Mouse (Mus musculus): Measurements from ENCODE around the gene Hcn1. TPM values are rescaled to one million over a fixed set of nuclear protein-coding genes. Genes with fewer than 3 reads are reported as not detected.

The Hcn1 gene
- polyA plus RNA-seq, 1 experiment: not detected

DNA sequence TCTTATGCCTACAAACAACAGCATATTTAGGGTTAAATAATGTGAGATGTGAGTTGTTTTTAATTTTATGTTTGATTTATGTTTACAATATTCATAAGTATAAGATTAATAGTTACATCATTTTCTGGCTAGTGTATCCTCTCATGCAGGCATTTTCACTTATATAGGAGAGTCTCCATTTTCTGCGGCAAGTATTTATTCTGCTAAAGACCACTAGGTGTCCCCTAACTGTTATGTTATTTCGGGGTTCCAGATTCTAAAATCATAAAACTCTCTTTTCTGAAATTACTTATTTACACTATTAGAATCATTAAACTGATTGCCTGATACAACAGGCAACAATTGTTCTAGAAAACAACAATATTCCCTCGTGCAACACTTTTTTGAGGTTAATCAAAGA is 60.5 kb downstream of the Hcn1 start:
- no peak for TF ChIP-seq GATA1 (IDR thresholded peaks at IDR 0.05; ENCODE audit: low read length)

DNA sequence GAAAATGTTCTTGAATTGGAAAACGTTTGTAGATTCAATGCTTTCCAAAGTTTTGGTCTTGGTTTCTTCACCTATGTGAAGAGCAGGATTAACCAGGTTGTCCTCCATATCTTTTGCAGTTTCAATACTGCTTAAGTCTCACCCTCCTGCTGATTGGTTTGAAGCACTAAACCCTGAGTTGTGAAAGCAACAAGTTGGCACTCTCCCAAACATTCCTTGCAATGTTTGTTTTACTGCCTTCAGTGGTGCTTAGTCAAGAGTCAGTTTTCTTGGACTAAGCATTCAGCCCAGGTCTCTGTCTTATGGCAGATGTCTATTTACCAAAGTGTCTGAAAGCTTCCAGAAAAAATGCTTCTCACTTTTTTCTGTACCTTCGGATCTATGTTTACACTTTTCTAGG is 67.2 kb downstream of the Hcn1 start:
- TF ChIP-seq GATA1 (IDR thresholded peaks at IDR 0.05; ENCODE audit: low read length): no peak

DNA sequence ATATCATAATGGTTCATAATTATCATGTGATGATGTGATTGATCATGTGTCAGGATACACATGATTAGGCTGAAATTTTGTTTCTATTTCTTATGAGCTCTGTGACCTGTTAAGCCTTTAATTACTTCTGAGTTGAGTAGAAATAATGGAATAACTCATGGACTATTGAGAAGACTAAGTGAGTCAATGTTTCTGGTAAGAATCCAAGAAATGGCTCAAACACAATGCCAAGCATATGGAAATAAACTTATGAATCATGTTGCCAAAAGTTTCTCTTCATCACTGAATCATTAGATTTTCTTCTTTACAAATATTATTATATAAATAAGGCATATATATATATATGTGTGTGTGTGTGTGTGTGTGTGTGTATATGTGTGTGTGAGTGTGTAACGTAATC is 69.7 kb downstream of the Hcn1 start:
- TF ChIP-seq GATA1 (IDR thresholded peaks at IDR 0.05; ENCODE audit: low read length): no peak

DNA sequence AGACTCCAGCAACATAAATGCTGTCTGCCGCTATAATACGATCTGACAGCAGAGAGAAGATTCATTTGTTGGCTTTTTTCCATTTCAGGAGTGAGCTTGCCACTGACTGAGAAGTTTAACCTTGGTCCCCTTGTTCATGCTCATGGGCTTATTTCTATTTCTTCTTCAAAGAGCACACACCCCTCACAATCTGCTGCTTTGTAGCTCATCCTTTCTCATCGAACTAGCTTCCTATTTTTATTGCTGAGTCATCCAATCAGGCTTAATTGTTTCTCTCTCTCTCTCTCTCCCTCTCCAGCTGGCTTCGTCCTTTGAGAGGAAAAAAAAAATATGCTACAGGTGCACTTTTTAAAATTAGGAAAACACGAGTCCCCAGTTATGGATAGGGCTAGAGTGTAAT is 74.3 kb downstream of the Hcn1 start:
- no peak for TF ChIP-seq GATA1 (IDR thresholded peaks at IDR 0.05; ENCODE audit: low read length)

DNA sequence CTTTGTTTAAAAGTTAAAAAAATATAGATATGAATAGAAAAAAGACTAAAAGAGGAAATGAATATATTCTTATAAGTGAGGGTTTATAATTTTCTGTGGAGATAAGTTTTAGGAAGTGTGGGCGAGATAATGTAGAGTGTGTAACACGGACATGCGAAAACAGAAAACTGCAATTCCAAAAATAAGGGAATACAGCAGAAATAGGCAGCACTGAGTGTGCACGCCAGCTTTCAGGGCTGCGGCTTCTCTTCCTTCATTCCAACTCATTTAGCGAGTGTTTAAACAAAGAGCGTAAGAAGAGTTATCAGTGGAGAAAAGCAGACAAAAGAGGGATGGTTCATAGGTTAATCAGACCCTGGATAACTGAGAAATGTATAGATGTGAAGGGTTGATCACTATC is 85.5 kb downstream of the Hcn1 start:
- no peak for TF ChIP-seq GATA1 (IDR thresholded peaks at IDR 0.05; ENCODE audit: low read length)

DNA sequence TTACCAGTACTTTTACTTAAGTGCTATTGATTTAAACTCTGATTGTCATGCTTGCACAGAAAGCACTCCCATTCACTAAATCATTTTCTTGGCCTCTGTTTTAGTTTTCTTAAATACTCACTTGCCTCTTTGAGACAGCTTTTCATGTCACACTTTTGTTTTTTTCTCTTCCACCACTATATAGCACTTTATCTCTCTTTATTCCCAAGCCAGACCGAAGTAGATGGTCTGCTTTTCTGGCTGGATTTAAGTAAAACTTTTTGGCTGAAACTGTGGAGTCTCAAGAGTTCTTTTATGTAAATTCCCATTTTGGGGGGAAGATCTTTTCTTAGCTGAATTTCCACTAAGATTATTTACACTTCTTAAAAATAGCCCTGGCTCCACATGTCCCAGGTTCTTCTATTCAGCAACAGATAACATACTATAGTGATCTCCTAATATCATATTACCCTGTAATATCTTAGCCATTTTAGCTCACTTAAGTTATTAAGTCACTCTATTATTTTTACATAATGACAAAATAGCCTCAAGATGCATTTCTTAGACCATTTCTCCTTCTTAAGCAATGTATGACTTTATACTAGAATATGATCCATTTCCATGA is 92.7 kb downstream of the Hcn1 start:
- TF ChIP-seq GATA1 (IDR thresholded peaks at IDR 0.05; ENCODE audit: low read length): no peak

DNA sequence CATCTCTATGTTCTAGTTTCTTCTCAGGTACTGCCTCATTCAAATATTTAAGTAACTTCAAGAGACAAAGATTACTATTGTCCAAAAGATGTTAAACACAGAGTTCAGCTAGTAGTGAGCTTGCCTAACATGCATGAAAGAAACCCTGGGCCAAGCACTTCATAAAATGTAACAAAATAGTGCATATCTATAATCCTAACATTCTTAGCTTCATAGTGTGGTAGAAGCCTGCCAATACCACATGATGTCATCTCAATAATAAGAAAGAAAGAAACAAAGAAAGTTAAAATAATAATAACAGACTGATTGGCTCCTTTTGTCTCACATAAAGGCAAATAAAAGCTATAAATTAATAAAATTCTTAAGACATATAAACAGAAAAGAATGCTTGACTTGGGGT is 103.5 kb downstream of the Hcn1 start:
- TF ChIP-seq GATA1 (IDR thresholded peaks at IDR 0.05; ENCODE audit: low read length): no peak

DNA sequence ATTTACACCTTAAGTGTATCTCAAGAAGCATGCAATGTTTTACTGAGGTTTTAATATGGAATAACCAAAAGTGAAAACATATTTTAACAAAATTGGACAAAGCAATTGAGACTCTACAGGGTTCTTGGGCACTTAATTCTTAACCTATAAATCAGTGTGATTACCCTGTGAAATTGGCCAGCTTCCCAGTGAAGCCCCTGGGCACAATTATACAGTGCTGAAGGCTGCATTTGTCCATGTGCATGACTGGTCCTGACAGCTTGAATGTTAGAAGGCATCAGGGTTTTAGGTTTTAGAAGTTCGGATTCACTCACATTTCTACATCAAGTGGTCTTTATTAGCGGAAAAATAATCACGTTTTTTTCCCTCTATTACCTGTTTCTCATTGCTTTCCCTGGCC is 103.9 kb downstream of the Hcn1 start:
- TF ChIP-seq GATA1 (IDR thresholded peaks at IDR 0.05; ENCODE audit: low read length): no peak

DNA sequence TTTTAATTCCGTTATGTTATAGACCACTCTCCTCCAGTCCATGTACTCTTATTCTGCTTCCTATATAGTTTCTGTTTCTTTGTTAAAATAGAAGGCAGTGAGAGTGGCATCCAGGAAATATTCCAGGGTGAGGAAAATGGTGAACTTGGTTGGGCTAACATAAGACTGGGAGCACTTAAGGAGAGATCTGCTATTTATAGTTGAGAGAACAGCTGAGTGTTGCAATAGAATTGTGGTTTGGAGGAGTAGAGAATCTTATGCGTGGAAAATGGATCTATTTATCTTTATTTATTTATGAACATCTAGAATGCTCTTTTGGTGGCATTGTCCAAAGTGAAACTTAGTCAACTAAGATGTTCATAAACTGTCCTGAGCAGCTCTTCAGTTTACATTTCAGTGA is 104.4 kb downstream of the Hcn1 start:
- TF ChIP-seq GATA1 (IDR thresholded peaks at IDR 0.05; ENCODE audit: low read length): no peak

DNA sequence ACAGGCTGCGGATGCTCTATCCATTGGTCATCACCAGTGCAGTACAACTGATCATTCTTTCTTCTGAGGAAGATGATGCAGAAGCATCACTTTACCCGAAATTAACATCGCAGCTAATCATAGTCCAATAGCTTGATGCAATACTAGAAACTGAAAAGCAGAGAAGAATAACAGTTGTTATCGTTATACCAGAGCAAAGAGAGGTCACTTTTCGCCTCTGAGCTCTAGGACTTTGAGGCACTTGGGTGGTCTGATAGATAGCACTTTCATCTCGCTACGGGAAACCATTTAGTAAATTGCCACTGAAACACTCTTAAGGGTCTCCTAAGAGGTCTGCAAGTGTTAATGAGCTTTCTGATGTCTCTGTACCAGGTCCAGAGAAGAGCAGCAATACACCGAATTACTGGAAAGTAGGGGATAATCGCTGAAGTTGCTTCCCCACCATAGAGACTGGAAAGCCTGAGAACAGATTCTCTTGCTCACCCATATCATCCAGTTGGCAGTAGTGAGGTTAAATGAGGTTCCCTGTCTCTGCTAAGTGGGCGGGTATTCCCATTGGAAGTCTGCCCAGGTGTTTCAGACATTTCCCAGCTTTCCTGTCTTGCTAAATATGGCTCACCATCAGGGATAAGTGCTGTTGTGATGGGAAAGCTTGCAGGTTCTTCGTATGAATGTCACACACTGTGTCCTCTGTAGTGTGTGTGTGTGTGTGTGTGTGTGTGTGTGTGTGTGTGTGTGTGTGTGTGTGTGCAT is 105.0 kb downstream of the Hcn1 start:
- no peak for TF ChIP-seq GATA1 (IDR thresholded peaks at IDR 0.05; ENCODE audit: low read length)

DNA sequence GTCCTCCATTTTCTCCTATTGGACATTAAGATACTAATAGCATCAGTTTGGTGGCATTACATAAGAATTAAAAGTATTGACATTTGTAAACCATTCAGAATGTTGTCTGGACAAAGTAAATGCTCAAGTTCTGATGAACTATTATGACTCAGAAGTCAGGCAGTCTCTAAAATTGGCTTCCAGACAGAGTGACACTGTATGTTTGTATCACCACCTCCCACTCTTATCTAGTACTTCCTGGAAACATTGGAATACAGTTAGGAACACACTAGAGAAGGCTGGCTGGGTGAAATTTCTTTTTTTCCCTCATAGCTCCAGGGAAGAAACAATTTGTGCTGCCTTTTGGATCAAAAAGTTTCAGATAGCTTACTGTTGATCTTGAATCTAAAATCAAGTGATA is 108.7 kb downstream of the Hcn1 start:
- no peak for TF ChIP-seq GATA1 (IDR thresholded peaks at IDR 0.05; ENCODE audit: low read length)

DNA sequence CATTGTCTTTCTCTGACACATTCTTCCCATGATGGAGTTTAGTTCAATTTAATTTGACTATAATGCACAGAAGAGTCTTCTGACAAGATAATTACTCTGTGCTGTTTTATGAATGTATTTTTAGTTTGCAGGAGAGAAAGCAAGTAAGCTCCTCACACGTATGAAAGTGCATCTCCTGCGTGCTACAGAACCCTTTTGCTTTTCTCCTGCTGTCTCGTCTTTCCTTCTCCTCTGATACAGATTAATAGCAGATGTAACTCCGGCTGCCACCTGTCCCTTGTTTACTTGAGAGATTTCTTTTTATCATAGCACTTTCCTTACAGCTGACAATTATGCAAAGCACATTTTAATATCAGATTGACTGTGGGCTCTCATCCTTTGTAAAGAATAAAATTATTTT is 120.0 kb downstream of the Hcn1 start:
- no peak for TF ChIP-seq GATA1 (IDR thresholded peaks at IDR 0.05; ENCODE audit: low read length)

DNA sequence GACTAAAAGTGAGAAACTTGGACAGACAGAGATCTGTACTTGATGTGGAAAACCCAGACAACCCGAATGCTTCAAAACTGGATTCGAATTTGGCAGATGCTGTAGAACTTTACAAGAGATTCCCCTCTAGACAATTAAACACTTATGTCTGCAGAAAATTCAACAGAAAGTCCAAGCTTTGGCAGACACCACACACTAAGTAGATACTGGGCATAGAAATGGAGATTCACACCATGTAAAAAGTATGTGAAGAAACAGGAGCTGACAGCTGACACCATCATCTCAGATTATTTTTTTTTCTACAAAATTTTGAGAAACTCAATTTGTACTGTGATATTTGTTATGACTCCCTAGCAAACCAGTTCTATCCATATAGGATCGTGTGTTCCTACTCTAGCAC is 122.0 kb downstream of the Hcn1 start:
- TF ChIP-seq GATA1 (IDR thresholded peaks at IDR 0.05; ENCODE audit: low read length): no peak

DNA sequence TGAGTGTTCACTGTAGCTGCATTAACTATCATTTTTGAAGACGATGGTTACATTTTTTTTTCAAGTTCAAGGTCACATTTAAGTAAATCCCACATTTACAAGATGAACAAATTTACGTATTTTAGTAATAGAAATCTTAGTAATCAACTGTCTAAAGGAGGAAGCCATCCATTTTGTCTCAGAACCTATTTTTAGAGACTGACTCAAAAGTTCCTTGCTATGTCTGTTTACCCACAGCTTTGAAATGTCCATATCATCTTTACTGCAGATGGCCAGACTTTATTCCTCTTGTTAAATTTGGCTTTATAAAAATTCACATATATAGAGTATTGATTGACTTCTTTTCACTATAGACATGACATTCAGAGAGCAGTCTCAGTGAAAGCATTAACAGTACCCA is 126.3 kb downstream of the Hcn1 start:
- TF ChIP-seq GATA1 (IDR thresholded peaks at IDR 0.05; ENCODE audit: low read length): no peak

DNA sequence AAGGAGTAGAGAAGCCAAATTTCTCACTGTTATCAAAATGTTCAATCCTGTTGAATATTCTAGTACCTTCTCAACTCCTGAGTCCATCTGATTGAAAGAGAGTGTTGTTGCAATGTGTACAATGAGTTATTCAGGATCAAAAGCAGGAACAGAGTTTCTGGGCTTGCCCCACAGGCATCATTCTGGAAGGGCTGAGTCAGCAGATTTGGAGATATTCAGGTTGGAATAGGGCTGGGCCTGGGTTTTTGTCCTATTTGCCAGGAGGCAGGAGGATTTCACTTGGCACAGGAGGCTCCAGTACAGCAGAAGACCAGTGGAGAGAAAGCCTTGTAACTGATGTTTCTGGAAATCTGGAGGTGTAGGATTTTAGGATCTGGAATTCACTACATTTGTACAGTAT is 130.6 kb downstream of the Hcn1 start:
- no peak for TF ChIP-seq GATA1 (IDR thresholded peaks at IDR 0.05; ENCODE audit: low read length)

DNA sequence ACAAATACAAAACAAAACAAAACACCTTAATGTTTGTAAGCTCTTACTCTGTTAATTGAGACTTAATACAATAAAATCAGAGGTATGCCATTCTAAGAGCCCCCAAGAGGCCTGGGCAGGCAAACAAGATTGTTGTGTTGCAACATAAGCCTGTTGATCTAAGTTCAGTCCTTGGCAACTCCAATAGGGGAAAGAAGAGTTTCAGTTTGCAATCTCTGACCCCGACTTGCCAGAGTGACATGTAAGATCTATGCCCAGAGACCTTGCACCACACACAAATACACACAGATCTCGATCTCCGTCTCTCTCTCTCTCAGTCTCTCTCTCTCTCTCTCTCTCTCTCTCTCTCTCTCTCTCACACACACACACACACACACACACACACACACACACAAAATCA is 142.3 kb downstream of the Hcn1 start:
- no peak for TF ChIP-seq GATA1 (IDR thresholded peaks at IDR 0.05; ENCODE audit: low read length)

DNA sequence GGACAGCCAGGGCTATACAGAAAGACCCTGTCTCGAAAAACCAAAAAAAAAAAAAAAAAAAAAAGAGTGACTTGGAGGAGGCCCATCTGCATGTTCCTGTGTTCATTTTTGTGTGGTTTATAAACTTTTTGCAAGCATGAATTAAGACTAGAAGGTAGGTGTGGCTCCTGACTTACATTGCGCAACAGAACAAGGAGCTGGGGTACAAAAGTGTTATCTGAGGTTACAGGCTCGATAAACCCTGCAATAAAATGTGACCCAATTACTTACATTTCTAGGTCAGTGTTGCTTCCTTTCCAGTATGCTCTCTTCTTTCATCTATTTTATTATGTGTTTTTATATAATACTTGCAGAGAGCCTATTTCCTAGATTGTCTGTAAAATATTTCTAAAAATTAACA is 143.1 kb downstream of the Hcn1 start:
- TF ChIP-seq GATA1 (IDR thresholded peaks at IDR 0.05; ENCODE audit: low read length): no peak

All from G1E-ER4 (cell line).